Mouse (Mus musculus) right cerebral cortex, adult 18-20 months (tissue): ENCODE measurements at regions not wholly inside any gene's neighbourhood (a gene's known extent, or its start where the extent isn't known, plus 50 kb on each side); places are given as distances from the start of the nearest gene placed in this dataset.

Experiments used
- DNase-seq: peaks from one replicate; pipeline ENCODE4 v3.0.0; 2022; ENCODE audit warnings: mixed read lengths

GRCm38 (mm10) chr10:96726801-96727780 lies 110.3 kb downstream of the Btg1 start:
- peak; percentile 73 for DNase-seq

GRCm38 (mm10) chr10:96733581-96733980 lies 116.8 kb downstream of the Btg1 start:
- DNase-seq, result no peak

DNA sequence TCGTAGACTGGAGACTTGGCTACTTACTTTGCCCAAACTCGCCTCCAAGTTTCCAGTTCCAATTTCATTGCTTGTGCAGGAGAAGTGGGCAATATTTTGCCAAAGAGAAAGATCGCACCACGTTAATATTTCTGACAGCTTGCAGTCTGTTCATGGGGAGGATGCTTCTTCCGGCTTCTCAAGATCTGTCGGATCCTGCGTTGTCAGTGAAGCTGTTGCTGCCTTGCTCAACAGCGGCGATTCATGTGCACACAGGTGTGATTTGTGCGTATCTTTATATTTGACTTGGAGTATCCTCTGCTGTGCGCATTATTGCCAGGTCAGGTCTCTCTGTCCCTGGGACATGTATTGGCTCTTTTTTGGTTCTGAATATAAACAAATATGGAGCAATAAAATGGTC lies 118.3 kb downstream of the Btg1 start:
- DNase-seq, result no peak

- no peak for DNase-seq
Observed at GRCm38 (mm10) chr10:96735885-96736628, 119.3 kb downstream of the Btg1 start.

GRCm38 (mm10) chr10:96737972-96738371 lies 121.2 kb downstream of the Btg1 start:
- DNase-seq, result no peak

GRCm38 (mm10) chr10:96738606-96739005 lies 121.8 kb downstream of the Btg1 start:
- no peak for DNase-seq

- no peak for DNase-seq
Observed at GRCm38 (mm10) chr10:96744167-96744777, 127.5 kb downstream of the Btg1 start.

GRCm38 (mm10) chr10:96747015-96747663 lies 130.3 kb downstream of the Btg1 start:
- DNase-seq, result no peak

DNA sequence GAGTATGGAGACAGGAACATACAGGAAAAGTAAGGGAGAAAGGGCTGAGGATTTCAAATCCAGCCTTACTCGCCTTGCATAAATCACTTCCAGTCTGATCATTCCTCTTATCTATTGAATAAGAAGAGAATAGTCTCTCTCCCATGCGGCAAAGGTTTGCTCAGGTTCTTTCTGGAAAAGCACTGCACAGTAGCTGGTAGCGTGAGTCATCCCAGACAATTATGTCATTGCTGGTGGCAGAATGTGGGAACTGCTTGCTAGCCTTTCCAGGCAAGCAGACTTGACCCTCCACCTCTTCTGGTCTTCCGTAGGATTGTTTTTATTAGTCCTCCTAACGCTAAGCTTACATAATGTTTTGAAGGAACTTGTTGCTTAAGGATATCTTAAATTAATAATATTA lies 134.1 kb downstream of the Btg1 start:
- peak; percentile 29 for DNase-seq

GRCm38 (mm10) chr10:96751580-96752264 lies 134.9 kb downstream of the Btg1 start:
- peak; percentile 46 for DNase-seq

DNA sequence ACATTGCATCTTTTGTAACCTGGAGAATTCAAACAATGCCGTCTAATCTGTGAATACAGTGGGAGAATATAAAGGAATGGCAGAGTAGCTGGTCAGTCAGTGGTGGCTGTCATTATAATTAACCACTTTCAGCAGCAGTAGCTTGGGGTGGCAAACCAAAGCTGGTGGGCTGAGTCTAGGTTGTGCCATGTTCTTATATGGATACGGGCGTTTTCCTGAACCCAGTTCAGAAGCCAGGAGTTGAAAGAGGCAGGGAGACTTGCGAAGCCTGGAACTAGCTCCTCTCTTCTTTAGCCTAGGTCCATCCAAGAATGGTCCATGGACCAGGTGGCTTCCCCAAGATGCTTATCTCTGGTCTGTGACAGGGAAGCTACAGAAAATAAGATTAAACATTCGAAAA lies 135.7 kb downstream of the Btg1 start:
- no peak for DNase-seq

- no peak for DNase-seq
Observed at GRCm38 (mm10) chr10:96753521-96753920, 136.7 kb downstream of the Btg1 start.

DNA sequence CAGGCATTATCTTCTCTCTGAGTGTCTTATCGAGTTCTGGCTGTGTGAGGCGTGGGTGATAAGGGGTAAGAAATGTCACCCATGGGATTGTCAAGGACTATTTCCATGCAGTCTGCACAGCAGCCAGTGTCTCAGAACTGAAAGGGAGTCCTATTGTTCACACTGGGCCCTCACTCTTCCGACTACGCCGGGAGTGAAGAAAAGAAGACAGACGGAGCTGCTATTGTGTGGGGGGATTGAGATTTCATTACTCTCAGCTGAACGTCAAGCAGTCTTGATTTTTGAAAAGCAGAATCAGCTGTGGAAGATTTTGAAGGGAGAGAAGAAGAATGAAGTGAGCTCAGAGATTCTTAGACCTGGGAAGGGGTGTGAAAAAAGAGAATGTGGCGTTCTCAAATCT lies 138.9 kb downstream of the Btg1 start:
- DNase-seq, result no peak

- DNase-seq, result no peak
Observed at GRCm38 (mm10) chr10:96756355-96757084, 139.7 kb downstream of the Btg1 start.

GRCm38 (mm10) chr10:96757311-96757710 lies 140.5 kb downstream of the Btg1 start:
- DNase-seq, result no peak

DNA sequence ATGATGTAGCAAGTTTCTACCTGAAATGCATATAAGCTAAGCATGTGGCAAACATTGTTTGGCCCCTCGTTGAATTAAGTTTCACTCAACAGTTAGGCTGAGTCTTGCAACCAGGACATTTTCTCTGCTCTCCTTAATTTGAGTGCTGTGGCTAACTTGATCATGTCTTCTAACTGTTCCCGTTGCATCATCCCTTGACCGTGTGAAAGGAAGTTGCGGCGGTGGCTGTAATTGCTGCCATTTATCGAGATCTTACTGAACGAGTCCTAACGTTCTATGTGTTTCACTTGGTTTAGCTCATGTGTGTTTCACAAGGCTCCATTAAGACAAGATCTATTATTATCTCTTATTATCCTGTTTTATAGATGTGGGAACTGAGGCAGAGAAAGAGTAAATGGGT lies 144.8 kb downstream of the Btg1 start:
- no peak for DNase-seq

- no peak for DNase-seq
Observed at GRCm38 (mm10) chr10:96765626-96766025, 148.8 kb downstream of the Btg1 start.

- no peak for DNase-seq
Observed at GRCm38 (mm10) chr10:96778220-96778619, 161.4 kb downstream of the Btg1 start.

DNA sequence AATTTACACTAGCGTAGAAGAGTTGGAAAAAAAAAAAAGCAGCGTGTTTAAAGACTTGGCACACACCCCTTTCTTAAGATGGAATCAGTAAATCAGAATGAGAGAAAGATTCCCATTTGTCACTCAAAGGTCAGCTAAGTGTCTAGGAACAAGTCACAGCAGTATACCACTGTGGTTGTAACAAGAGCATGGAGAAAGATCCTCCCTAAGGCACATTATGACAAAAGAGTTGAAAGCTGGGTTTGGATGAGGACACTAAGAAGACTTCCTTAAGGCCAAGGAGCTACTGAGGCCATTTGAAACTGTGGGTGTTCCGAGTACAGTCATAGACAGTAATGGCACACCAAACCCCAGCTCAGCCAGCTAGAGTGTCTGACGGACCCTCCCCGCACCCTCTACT lies 167.2 kb downstream of the Btg1 start:
- DNase-seq, result no peak

GRCm38 (mm10) chr10:96786903-96787571 lies 170.2 kb downstream of the Btg1 start:
- DNase-seq, result no peak

DNA sequence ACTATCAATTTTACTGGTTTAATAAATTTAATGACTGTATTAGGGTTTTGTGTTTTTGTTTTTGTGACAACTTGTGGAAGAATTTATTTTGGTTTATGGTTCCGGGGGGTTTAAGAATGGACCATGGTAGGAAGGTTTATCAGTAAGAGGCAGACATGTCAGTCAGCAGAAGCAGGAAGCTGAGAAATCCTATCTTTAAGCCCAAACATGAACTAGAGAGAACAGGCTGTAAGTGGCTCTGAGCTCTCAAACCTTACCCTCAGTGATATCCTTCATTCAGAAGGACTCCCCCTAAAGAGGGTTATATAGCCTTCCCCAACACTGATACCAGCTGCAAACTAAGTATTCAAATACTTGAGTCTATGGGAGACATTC lies 170.8 kb downstream of the Btg1 start:
- no peak for DNase-seq
